Mouse (Mus musculus): ENCODE data around the gene Fbxl2. TPM values are rescaled to one million over a fixed set of nuclear protein-coding genes. Genes with fewer than 3 reads are reported as not detected.

The Fbxl2 gene
- polyA plus RNA-seq, 1 experiment: 64.4 TPM

- TF ChIP-seq CTCF (IDR thresholded peaks at IDR 0.05; ENCODE audit: extremely low read depth, insufficient read depth, low read length) (no peak), POLR2A (IDR thresholded peaks at IDR 0.05; ENCODE audit: extremely low read depth, insufficient read depth, low read length) (no peak)
- Histone ChIP-seq H3K4me3 (ENCODE audit: insufficient read depth, low read length) (no peak overlapping the region), H3K4me1 (ENCODE audit: control insufficient read depth, insufficient read depth, low read length) (no peaks in the 10 kb centered on the region), H3K27ac (ENCODE audit: insufficient read depth, low read length) (no peak overlapping the region)
Observed at GRCm38 (mm10) chr9:114052866-114053265, 6.9 kb upstream of the Fbxl2 start.

GRCm38 (mm10) chr9:114052031-114052430 lies 6.0 kb upstream of the Fbxl2 start:
- H3K4me3 ChIP-seq (ENCODE audit: insufficient read depth, low read length): no peak overlapping the region
- H3K27ac ChIP-seq (ENCODE audit: insufficient read depth, low read length): no peak overlapping the region
- no peak for TF ChIP-seq POLR2A (IDR thresholded peaks at IDR 0.05; ENCODE audit: extremely low read depth, insufficient read depth, low read length)
- TF ChIP-seq CTCF (IDR thresholded peaks at IDR 0.05; ENCODE audit: extremely low read depth, insufficient read depth, low read length): no peak
- no peaks in the 10 kb centered on the region for H3K4me1 ChIP-seq (ENCODE audit: control insufficient read depth, insufficient read depth, low read length)

- TF ChIP-seq CTCF (IDR thresholded peaks at IDR 0.05; ENCODE audit: extremely low read depth, insufficient read depth, low read length) (no peak), POLR2A (IDR thresholded peaks at IDR 0.05; ENCODE audit: extremely low read depth, insufficient read depth, low read length) (0 out of 2 replicates have a peak, but pooled peaks have one; percentile 12)
- H3K4me3 ChIP-seq (ENCODE audit: insufficient read depth, low read length): no peak overlapping the region
- H3K4me1 ChIP-seq (ENCODE audit: control insufficient read depth, insufficient read depth, low read length): no peaks in the 10 kb centered on the region
- H3K27ac ChIP-seq (ENCODE audit: insufficient read depth, low read length): no peak overlapping the region
Observed at GRCm38 (mm10) chr9:114050778-114051177, 4.8 kb upstream of the Fbxl2 start.

- Histone ChIP-seq H3K27ac (ENCODE audit: insufficient read depth, low read length) (no peak overlapping the region), H3K4me1 (ENCODE audit: control insufficient read depth, insufficient read depth, low read length) (no peaks in the 10 kb centered on the region)
- TF ChIP-seq POLR2A (IDR thresholded peaks at IDR 0.05; ENCODE audit: extremely low read depth, insufficient read depth, low read length) (no peak), CTCF (IDR thresholded peaks at IDR 0.05; ENCODE audit: extremely low read depth, insufficient read depth, low read length) (no peak)
Observed at GRCm38 (mm10) chr9:114050106-114050505, 4.1 kb upstream of the Fbxl2 start.

GRCm38 (mm10) chr9:114046676-114047075 lies 685 bp upstream of the Fbxl2 start:
- H3K27ac ChIP-seq (ENCODE audit: insufficient read depth, low read length): no peak overlapping the region
- TF ChIP-seq POLR2A (IDR thresholded peaks at IDR 0.05; ENCODE audit: extremely low read depth, insufficient read depth, low read length): no peak
- TF ChIP-seq CTCF (IDR thresholded peaks at IDR 0.05; ENCODE audit: extremely low read depth, insufficient read depth, low read length): no peak
- H3K4me3 ChIP-seq (ENCODE audit: insufficient read depth, low read length): no peak overlapping the region
- H3K4me1 ChIP-seq (ENCODE audit: control insufficient read depth, insufficient read depth, low read length): no peaks in the 10 kb centered on the region

More at GRCm38 (mm10) chr9:114050106-114050505, 4.1 kb upstream of the Fbxl2 start:
- no peak overlapping the region for H3K4me3 ChIP-seq (ENCODE audit: insufficient read depth, low read length)

GRCm38 (mm10) chr9:114044446-114044845 lies 1.5 kb downstream of the Fbxl2 start:
- Histone ChIP-seq H3K27ac (ENCODE audit: insufficient read depth, low read length) (no peak overlapping the region), H3K4me3 (ENCODE audit: insufficient read depth, low read length) (no peak overlapping the region), H3K4me1 (ENCODE audit: control insufficient read depth, insufficient read depth, low read length) (no peaks in the 10 kb centered on the region)
- no peak for TF ChIP-seq POLR2A (IDR thresholded peaks at IDR 0.05; ENCODE audit: extremely low read depth, insufficient read depth, low read length)
- peak; percentile 22; the same call in 1 of the 2 replicates for TF ChIP-seq CTCF (IDR thresholded peaks at IDR 0.05; ENCODE audit: extremely low read depth, insufficient read depth, low read length)

GRCm38 (mm10) chr9:114042490-114042889 lies 3.5 kb downstream of the Fbxl2 start:
- no peaks in the 10 kb centered on the region for H3K4me1 ChIP-seq (ENCODE audit: control insufficient read depth, insufficient read depth, low read length)

GRCm38 (mm10) chr9:114040945-114041344 lies 5.0 kb downstream of the Fbxl2 start:
- no peak overlapping the region for H3K4me3 ChIP-seq (ENCODE audit: insufficient read depth, low read length)
- no peak overlapping the region for H3K27ac ChIP-seq (ENCODE audit: insufficient read depth, low read length)
- no peaks in the 10 kb centered on the region for H3K4me1 ChIP-seq (ENCODE audit: control insufficient read depth, insufficient read depth, low read length)
- TF ChIP-seq CTCF (IDR thresholded peaks at IDR 0.05; ENCODE audit: extremely low read depth, insufficient read depth, low read length) (peak; percentile 32; the same call in 1 of the 2 replicates), POLR2A (IDR thresholded peaks at IDR 0.05; ENCODE audit: extremely low read depth, insufficient read depth, low read length) (no peak)

More at GRCm38 (mm10) chr9:114042490-114042889, 3.5 kb downstream of the Fbxl2 start:
- Histone ChIP-seq H3K27ac (ENCODE audit: insufficient read depth, low read length) (no peak overlapping the region), H3K4me3 (ENCODE audit: insufficient read depth, low read length) (no peak overlapping the region)
- TF ChIP-seq POLR2A (IDR thresholded peaks at IDR 0.05; ENCODE audit: extremely low read depth, insufficient read depth, low read length) (no peak), CTCF (IDR thresholded peaks at IDR 0.05; ENCODE audit: extremely low read depth, insufficient read depth, low read length) (no peak)

GRCm38 (mm10) chr9:114026261-114026934 lies 19.6 kb downstream of the Fbxl2 start:
- peak overlapping the region; percentile 70 for H3K4me3 ChIP-seq (ENCODE audit: insufficient read depth, low read length)
- H3K4me1 ChIP-seq (ENCODE audit: control insufficient read depth, insufficient read depth, low read length): 0 out of 2 replicates have a peak, but pooled peaks cover 1% of the 10 kb centered on the region
- peak; percentile 67 for TF ChIP-seq POLR2A (IDR thresholded peaks at IDR 0.05; ENCODE audit: extremely low read depth, insufficient read depth, low read length)
- no peak for TF ChIP-seq CTCF (IDR thresholded peaks at IDR 0.05; ENCODE audit: extremely low read depth, insufficient read depth, low read length)
- H3K27ac ChIP-seq (ENCODE audit: insufficient read depth, low read length): peak overlapping the region; percentile 93

- Histone ChIP-seq H3K27ac (ENCODE audit: insufficient read depth, low read length) (0 out of 2 replicates have a peak overlapping the region, but pooled peaks have one; percentile 93), H3K4me3 (ENCODE audit: insufficient read depth, low read length) (peak overlapping the region; percentile 70), H3K4me1 (ENCODE audit: control insufficient read depth, insufficient read depth, low read length) (0 out of 2 replicates have a peak, but pooled peaks cover 1% of the 10 kb centered on the region)
- TF ChIP-seq POLR2A (IDR thresholded peaks at IDR 0.05; ENCODE audit: extremely low read depth, insufficient read depth, low read length) (no peak), CTCF (IDR thresholded peaks at IDR 0.05; ENCODE audit: extremely low read depth, insufficient read depth, low read length) (no peak)
Observed at GRCm38 (mm10) chr9:114025846-114026245, 20.1 kb downstream of the Fbxl2 start.

Data from cortical plate, adult 2 months (tissue).